Mouse (Mus musculus): ENCODE data around the gene Sgcb. TPM values are rescaled to one million over a fixed set of nuclear protein-coding genes. Genes with fewer than 3 reads are reported as not detected.

Gene Sgcb
- polyA plus RNA-seq, 1 experiment from 2014 or later, result 29.1 TPM

DNA sequence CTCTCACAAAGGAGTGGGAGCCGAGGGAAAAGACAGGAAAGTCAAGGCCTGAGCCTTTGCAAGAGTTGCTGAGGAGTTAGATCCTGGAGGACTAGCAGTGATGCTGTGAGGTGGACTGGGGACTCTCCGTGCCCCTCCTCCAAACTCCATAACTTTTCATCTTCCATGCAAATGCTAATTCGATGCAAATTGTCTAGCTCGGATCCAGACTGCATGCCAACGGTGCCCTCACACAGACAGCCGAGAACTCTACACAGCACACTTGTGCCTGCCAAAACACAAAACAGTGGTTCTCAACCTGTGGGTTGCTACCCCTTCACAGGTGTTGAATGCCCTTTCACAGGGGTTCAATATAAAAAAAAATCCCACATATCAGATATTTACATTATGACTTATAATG lies 43.0 kb downstream of the Sgcb start:
- no peaks in the 10 kb centered on the region for H3K27me3 ChIP-seq (ENCODE audit: control insufficient read depth, insufficient read depth, low read length)
- H3K4me1 ChIP-seq (ENCODE audit: control insufficient read depth, insufficient read depth, low read length), result no peaks in the 10 kb centered on the region
- WGBS, result 90% methylated on average over 6 of the region's 6 CpGs

DNA sequence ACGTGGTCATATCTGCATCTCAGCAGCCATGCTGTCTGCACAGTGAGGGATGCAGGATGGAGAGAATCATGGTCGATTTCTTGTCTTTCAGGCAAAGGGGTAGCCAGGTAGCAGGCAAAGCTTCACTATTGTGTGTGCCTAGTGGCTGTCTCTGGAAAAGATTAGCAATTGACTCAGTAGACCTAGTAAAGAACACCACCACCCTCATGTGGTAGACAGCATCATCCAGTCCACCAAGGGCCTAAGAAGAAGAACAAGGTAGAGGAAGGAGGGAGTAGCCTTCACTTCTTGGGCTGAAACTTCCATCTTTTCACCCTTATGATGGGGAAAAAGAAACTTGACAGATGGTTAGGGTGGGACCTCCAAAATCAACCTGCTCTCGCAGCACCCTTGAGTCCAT lies 44.7 kb downstream of the Sgcb start:
- Histone ChIP-seq H3K27ac (replicated peaks; ENCODE audit: low read depth, low read length) (no peak overlapping the region), H3K36me3 (ENCODE audit: control insufficient read depth, insufficient read depth, low read length) (no peaks in the 10 kb centered on the region), H3K4me3 (ENCODE audit: low read depth, low read length) (no peak overlapping the region), H3K9me3 (ENCODE audit: control insufficient read depth, low read length) (no peaks in the 10 kb centered on the region), H3K4me1 (ENCODE audit: control insufficient read depth, insufficient read depth, low read length) (no peaks in the 10 kb centered on the region), H3K9ac (ENCODE audit: low read length) (no peak overlapping the region), H3K4me2 (ENCODE audit: low read depth, severe bottlenecking) (no peak overlapping the region), H3K27me3 (ENCODE audit: control insufficient read depth, insufficient read depth, low read length) (no peaks in the 10 kb centered on the region)
- WGBS, result 84% methylated on average over 3 of the region's 3 CpGs
- no peak for DNase-seq (ENCODE audit: low spot score)
- no peak for ATAC-seq (ENCODE audit: insufficient number of reproducible peaks, low FRiP score, low TSS enrichment, low read depth)

More for the DNA sequence above, 43.0 kb downstream of the Sgcb start:
- no peak overlapping the region for H3K9ac ChIP-seq (ENCODE audit: low read length)
- DNase-seq (ENCODE audit: low spot score) (no peak), ATAC-seq (ENCODE audit: insufficient number of reproducible peaks, low FRiP score, low TSS enrichment, low read depth) (no peak)
- no peaks in the 10 kb centered on the region for H3K9me3 ChIP-seq (ENCODE audit: control insufficient read depth, low read length)
- no peak overlapping the region for H3K27ac ChIP-seq (replicated peaks; ENCODE audit: low read depth, low read length)
- H3K36me3 ChIP-seq (ENCODE audit: control insufficient read depth, insufficient read depth, low read length), result no peaks in the 10 kb centered on the region
- no peak overlapping the region for H3K4me3 ChIP-seq (ENCODE audit: low read depth, low read length)
- H3K4me2 ChIP-seq (ENCODE audit: low read depth, severe bottlenecking), result no peak overlapping the region

DNA sequence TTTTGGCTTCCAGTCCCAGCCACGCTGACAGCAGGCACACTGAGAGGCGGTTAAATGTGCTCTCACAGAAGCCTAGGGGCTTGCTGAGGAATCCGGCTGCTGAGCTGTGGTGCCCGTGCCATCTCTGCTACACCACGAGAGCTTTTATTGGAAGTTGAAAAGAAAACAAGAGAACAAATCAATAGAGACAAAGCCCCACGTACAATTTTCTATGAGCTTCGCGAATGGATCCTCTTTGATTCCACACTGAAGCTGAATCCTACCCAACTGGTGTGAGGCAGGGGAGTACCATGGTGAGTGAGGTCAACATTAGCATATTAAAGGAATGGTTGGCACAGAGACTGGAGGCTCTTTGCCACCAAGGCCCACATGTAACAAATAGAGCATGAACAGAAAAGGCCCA lies 46.2 kb downstream of the Sgcb start:
- H3K9ac ChIP-seq (ENCODE audit: low read length), result no peak overlapping the region
- H3K27me3 ChIP-seq (ENCODE audit: control insufficient read depth, insufficient read depth, low read length), result no peaks in the 10 kb centered on the region
- H3K27ac ChIP-seq (replicated peaks; ENCODE audit: low read depth, low read length), result no peak overlapping the region
- DNase-seq (ENCODE audit: low spot score) (no peak), ATAC-seq (ENCODE audit: insufficient number of reproducible peaks, low FRiP score, low TSS enrichment, low read depth) (no peak)
- WGBS, result 79% methylated on average over 8 of the region's 8 CpGs
- no peak overlapping the region for H3K4me3 ChIP-seq (ENCODE audit: low read depth, low read length)
- no peaks in the 10 kb centered on the region for H3K9me3 ChIP-seq (ENCODE audit: control insufficient read depth, low read length)
- H3K4me1 ChIP-seq (ENCODE audit: control insufficient read depth, insufficient read depth, low read length), result no peaks in the 10 kb centered on the region
- H3K4me2 ChIP-seq (ENCODE audit: low read depth, severe bottlenecking), result no peak overlapping the region
- no peaks in the 10 kb centered on the region for H3K36me3 ChIP-seq (ENCODE audit: control insufficient read depth, insufficient read depth, low read length)

DNA sequence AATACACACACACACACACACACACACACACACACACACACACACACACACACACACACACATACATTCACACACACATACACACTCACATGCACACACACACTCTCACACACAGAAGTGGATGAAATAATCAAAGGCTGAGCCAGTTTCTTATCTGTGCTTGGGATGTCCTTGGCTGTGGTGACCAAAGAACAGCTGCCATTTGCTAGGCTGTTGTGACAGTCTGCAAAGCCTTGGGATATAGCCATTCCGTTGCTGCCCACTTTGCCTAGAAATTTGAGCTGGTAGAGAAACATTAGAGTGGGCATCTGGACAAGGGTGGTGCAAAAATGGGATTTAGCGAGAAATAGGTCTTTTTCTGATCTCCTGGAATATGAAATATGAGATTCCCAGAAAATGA lies 47.6 kb downstream of the Sgcb start:
- H3K9me3 ChIP-seq (ENCODE audit: control insufficient read depth, low read length), result no peaks in the 10 kb centered on the region
- H3K4me2 ChIP-seq (ENCODE audit: low read depth, severe bottlenecking), result no peak overlapping the region
- no peak overlapping the region for H3K4me3 ChIP-seq (ENCODE audit: low read depth, low read length)
- ATAC-seq (ENCODE audit: insufficient number of reproducible peaks, low FRiP score, low TSS enrichment, low read depth), result no peak
- no peaks in the 10 kb centered on the region for H3K27me3 ChIP-seq (ENCODE audit: control insufficient read depth, insufficient read depth, low read length)
- WGBS, result 76% methylated on average over 2 of the region's 2 CpGs
- no peak overlapping the region for H3K9ac ChIP-seq (ENCODE audit: low read length)
- H3K27ac ChIP-seq (replicated peaks; ENCODE audit: low read depth, low read length), result no peak overlapping the region
- no peaks in the 10 kb centered on the region for H3K4me1 ChIP-seq (ENCODE audit: control insufficient read depth, insufficient read depth, low read length)
- no peaks in the 10 kb centered on the region for H3K36me3 ChIP-seq (ENCODE audit: control insufficient read depth, insufficient read depth, low read length)
- DNase-seq (ENCODE audit: low spot score), result no peak

DNA sequence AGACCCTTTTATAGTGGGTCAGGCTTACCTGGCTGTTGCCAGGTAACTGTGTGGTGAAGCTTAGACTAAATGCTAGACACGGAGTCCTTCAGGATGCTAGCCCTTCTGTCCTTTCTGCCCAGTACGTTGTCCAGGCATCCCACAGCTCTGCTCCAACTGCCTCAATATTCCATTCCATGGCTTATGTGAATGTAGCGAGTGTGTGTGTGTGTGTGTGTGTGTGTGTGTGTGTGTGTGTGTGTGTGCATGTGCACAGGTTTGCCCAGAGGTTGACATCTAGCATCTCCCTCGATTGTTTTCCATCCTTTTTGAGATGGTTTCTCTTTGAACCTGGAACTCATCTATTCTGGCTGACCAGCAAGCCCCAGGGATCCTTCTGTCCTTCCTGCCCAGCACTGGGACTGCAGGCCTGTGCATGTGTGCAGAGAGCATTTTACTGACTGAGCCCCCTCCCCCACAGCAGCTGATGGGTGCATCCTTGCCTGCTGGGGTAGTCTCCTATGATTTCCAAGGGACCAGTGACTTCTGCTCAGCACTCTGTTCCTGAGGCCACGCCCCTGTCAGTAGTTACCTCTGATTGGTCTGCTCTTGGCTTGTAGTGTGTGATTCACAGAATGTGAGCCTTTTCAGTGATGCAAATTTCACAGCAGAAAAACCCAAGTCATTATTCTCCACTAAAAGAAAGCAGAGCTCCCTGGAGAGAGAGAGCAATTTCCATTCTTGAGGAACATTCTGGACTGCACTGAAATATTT lies 48.5 kb downstream of the Sgcb start:
- H3K9me3 ChIP-seq (ENCODE audit: control insufficient read depth, low read length), result no peaks in the 10 kb centered on the region
- no peak for DNase-seq (ENCODE audit: low spot score)
- H3K9ac ChIP-seq (ENCODE audit: low read length), result no peak overlapping the region
- no peak overlapping the region for H3K27ac ChIP-seq (replicated peaks; ENCODE audit: low read depth, low read length)
- no peaks in the 10 kb centered on the region for H3K36me3 ChIP-seq (ENCODE audit: control insufficient read depth, insufficient read depth, low read length)
- H3K4me2 ChIP-seq (ENCODE audit: low read depth, severe bottlenecking), result no peak overlapping the region
- ATAC-seq (ENCODE audit: insufficient number of reproducible peaks, low FRiP score, low TSS enrichment, low read depth), result no peak
- no peak overlapping the region for H3K4me3 ChIP-seq (ENCODE audit: low read depth, low read length)
- whole genome bisulfite sequencing, result 71% methylated on average over 5 of the region's 5 CpGs
- no peaks in the 10 kb centered on the region for H3K27me3 ChIP-seq (ENCODE audit: control insufficient read depth, insufficient read depth, low read length)
- no peaks in the 10 kb centered on the region for H3K4me1 ChIP-seq (ENCODE audit: control insufficient read depth, insufficient read depth, low read length)

DNA sequence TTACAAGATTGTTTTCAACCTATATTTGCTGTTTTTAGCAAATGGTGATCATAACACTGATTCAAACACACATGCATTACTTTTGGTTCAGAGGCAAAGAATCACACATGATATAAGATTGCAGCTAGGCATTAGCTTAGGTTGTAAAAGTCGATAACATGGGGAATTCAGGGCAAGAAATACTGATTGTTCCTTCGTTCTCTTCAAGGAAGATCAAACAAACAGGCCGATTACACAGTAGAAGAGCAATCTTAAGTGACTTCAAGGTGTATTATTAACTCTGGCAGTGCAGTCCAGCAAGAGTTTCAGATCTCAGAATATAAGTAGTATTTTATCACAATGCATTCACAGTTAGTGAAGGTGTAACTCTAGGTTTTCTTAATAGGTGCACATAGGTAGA lies 60.5 kb downstream of the Sgcb start:
- Histone ChIP-seq H3K4me1 (ENCODE audit: control insufficient read depth, insufficient read depth, low read length) (no peaks in the 10 kb centered on the region), H3K36me3 (ENCODE audit: control insufficient read depth, insufficient read depth, low read length) (no peaks in the 10 kb centered on the region), H3K27me3 (ENCODE audit: control insufficient read depth, insufficient read depth, low read length) (no peaks in the 10 kb centered on the region), H3K27ac (replicated peaks; ENCODE audit: low read depth, low read length) (no peak overlapping the region), H3K4me2 (ENCODE audit: low read depth, severe bottlenecking) (no peak overlapping the region), H3K4me3 (ENCODE audit: low read depth, low read length) (no peak overlapping the region), H3K9me3 (ENCODE audit: control insufficient read depth, low read length) (no peaks in the 10 kb centered on the region), H3K9ac (ENCODE audit: low read length) (no peak overlapping the region)
- no peak for ATAC-seq (ENCODE audit: insufficient number of reproducible peaks, low FRiP score, low TSS enrichment, low read depth)
- DNase-seq (ENCODE audit: low spot score), result no peak
- WGBS, result 73% methylated on average over 3 of the region's 3 CpGs

DNA sequence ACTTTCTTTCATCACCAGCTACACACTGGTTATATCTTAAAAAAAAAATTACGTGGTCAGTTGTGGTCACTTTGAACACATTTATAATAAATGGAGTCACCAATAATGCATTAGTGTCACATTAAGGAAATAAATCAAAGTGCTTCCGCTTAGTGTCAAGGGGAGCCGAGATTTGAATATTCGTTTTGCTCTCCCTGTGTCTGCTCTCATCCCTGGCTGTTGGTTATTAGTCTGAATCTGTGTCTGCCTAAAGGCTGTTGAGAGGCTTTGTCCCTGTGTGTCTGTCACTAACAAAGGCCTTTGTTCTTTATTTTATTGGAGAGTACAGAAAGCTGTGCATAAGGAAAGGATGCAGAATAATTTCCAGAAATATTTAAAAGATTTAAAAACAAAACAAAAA lies 61.0 kb downstream of the Sgcb start:
- H3K4me1 ChIP-seq (ENCODE audit: control insufficient read depth, insufficient read depth, low read length), result no peaks in the 10 kb centered on the region
- no peak for ATAC-seq (ENCODE audit: insufficient number of reproducible peaks, low FRiP score, low TSS enrichment, low read depth)
- H3K4me2 ChIP-seq (ENCODE audit: low read depth, severe bottlenecking), result no peak overlapping the region
- H3K9ac ChIP-seq (ENCODE audit: low read length), result no peak overlapping the region
- no peak overlapping the region for H3K4me3 ChIP-seq (ENCODE audit: low read depth, low read length)
- no peaks in the 10 kb centered on the region for H3K36me3 ChIP-seq (ENCODE audit: control insufficient read depth, insufficient read depth, low read length)
- no peaks in the 10 kb centered on the region for H3K9me3 ChIP-seq (ENCODE audit: control insufficient read depth, low read length)
- 70% methylated on average over 4 of the region's 4 CpGs for WGBS
- H3K27ac ChIP-seq (replicated peaks; ENCODE audit: low read depth, low read length), result no peak overlapping the region
- no peak for DNase-seq (ENCODE audit: low spot score)
- H3K27me3 ChIP-seq (ENCODE audit: control insufficient read depth, insufficient read depth, low read length), result no peaks in the 10 kb centered on the region

DNA sequence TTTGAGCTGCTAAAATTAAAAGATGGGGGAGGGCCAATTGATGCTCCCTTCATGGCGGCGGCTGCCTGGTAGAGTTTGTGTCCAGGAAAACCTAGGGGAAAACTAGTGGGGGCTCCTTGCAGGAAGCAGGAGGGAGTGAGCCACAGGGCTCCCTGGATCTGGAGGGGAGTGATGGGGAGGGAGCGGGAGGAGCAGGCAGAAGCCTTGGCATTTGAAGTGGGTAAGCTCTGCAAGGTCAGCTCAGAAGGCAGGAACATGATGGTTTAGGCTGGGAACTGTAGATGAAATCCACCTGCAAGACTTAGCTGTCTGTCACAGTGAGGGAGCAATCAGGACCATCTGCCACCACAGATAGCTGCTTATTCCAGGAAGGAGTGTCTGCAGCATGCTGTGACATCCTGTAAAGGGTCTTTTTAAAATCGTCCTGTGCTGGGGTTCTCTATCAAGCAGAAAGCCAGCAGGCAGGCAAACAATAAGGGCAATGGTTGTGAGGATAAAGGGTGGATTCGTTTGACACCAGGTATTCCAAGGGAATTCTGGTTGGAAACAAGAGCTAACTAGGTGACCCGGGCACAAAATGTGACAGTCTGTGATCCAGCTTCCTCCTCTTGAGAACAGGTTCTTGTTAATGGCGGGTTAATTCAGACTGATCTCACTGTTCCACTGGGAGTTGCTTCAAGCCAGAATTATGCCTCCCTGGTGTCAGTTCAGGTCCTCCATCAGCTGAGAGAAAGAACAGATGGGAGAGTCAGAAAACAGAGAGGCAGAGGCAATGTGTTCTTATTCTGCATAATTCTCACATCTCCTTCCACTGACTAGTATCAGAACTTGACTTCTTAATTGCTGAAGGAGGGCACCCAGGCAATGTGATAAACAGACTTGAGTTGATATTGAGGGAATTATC lies 62.1 kb downstream of the Sgcb start:
- Histone ChIP-seq H3K4me2 (ENCODE audit: low read depth, severe bottlenecking) (no peak overlapping the region), H3K9ac (ENCODE audit: low read length) (no peak overlapping the region), H3K9me3 (ENCODE audit: control insufficient read depth, low read length) (no peaks in the 10 kb centered on the region), H3K4me1 (ENCODE audit: control insufficient read depth, insufficient read depth, low read length) (no peaks in the 10 kb centered on the region), H3K4me3 (ENCODE audit: low read depth, low read length) (no peak overlapping the region), H3K36me3 (ENCODE audit: control insufficient read depth, insufficient read depth, low read length) (no peaks in the 10 kb centered on the region), H3K27ac (replicated peaks; ENCODE audit: low read depth, low read length) (no peak overlapping the region), H3K27me3 (ENCODE audit: control insufficient read depth, insufficient read depth, low read length) (no peaks in the 10 kb centered on the region)
- WGBS, result 46% methylated on average over 7 of the region's 7 CpGs
- DNase-seq (ENCODE audit: low spot score) (no peak), ATAC-seq (ENCODE audit: insufficient number of reproducible peaks, low FRiP score, low TSS enrichment, low read depth) (no peak)
